Mouse (Mus musculus) ES-Bruce4 (cell line): ENCODE data around the gene Coro2a. TPM values are rescaled to one million over a fixed set of nuclear protein-coding genes. Genes with fewer than 3 reads are reported as not detected.

Experiments
- H3K27ac ChIP-seq: 2 replicates; pipeline ENCODE4 v1.5.1; 2012; ENCODE audit warnings: low read length, inconsistent platforms; ENCODE audit not compliant: insufficient read depth
- H3K27me3 ChIP-seq: 2 replicates; pipeline ENCODE4 v1.6.1; 2012; ENCODE audit warnings: mild to moderate bottlenecking, low read length, inconsistent platforms; ENCODE audit not compliant: control insufficient read depth, poor library complexity, insufficient read depth, severe bottlenecking
- H3K36me3 ChIP-seq: 2 replicates; pipeline ENCODE4 v1.6.1; 2012; ENCODE audit warnings: inconsistent platforms, mild to moderate bottlenecking, low read length, moderate library complexity; ENCODE audit not compliant: control insufficient read depth, poor library complexity, insufficient read depth, severe bottlenecking
- H3K4me1 ChIP-seq: one replicate; pipeline ENCODE4 v1.8.1; 2011; ENCODE audit warnings: low read length; ENCODE audit not compliant: control insufficient read depth, insufficient read depth
- H3K4me3 ChIP-seq: 2 replicates; pipeline ENCODE4 v1.5.1; 2011; ENCODE audit warnings: low read depth, mild to moderate bottlenecking, low read length
- H3K9ac ChIP-seq: 2 replicates; pipeline ENCODE4 v1.6.1; 2012; ENCODE audit warnings: low read depth, mild to moderate bottlenecking, inconsistent platforms; ENCODE audit not compliant: poor library complexity, severe bottlenecking
- H3K9me3 ChIP-seq: replicated peaks from 2 replicates; pipeline ENCODE4 v1.6.1; 2012; ENCODE audit warnings: mild to moderate bottlenecking, low read length, inconsistent platforms; ENCODE audit not compliant: control insufficient read depth, poor library complexity, insufficient read depth, severe bottlenecking
- CTCF ChIP-seq: IDR thresholded peaks from one replicate; pipeline ENCODE4 v1.8.1; 2011; ENCODE audit warnings: low read depth, low read length
- EP300 ChIP-seq: IDR thresholded peaks from 2 replicates; pipeline ENCODE4 v1.6.1; 2011; ENCODE audit warnings: low read depth, low read length; ENCODE audit not compliant: insufficient read depth
- POLR2A ChIP-seq: IDR thresholded peaks from one replicate; pipeline ENCODE4 v1.8.1; 2011; ENCODE audit warnings: low read length; ENCODE audit not compliant: insufficient read depth
- polyA plus RNA-seq: library from polyadenylated mRNA; stranded (reverse); fragments of >200 nt; gene quantifications from 2 replicates; pipeline ENCODE4 v1.2.4, GENCODE M21; 2011; ENCODE audit warnings: low read depth; ENCODE audit not compliant: missing spikeins, insufficient read depth, insufficient read length

The Coro2a gene
- polyA plus RNA-seq, 1 experiment: 13.1 TPM

- Histone ChIP-seq H3K36me3 (no peaks in the 10 kb centered on the region), H3K27ac (no peak overlapping the region), H3K4me1 (no peaks in the 10 kb centered on the region), H3K4me3 (no peak overlapping the region), H3K9ac (no peak overlapping the region), H3K27me3 (no peaks in the 10 kb centered on the region), H3K9me3 (no peaks in the 10 kb centered on the region)
- no peak for TF ChIP-seq CTCF
- TF ChIP-seq POLR2A: no peak
- TF ChIP-seq EP300: no peak
Observed at GRCm38 (mm10) chr4:46591833-46592520, 10.0 kb downstream of the Coro2a start.

- Histone ChIP-seq H3K4me3 (no peak overlapping the region), H3K4me1 (no peaks in the 10 kb centered on the region), H3K36me3 (no peaks in the 10 kb centered on the region), H3K27me3 (no peaks in the 10 kb centered on the region), H3K9ac (no peak overlapping the region), H3K9me3 (no peaks in the 10 kb centered on the region), H3K27ac (no peak overlapping the region)
- TF ChIP-seq EP300: no peak
- TF ChIP-seq CTCF: no peak
- no peak for TF ChIP-seq POLR2A
Observed at GRCm38 (mm10) chr4:46590810-46591209, 11.2 kb downstream of the Coro2a start.

GRCm38 (mm10) chr4:46589946-46590684 is 11.9 kb downstream of the Coro2a start:
- no peak for TF ChIP-seq EP300
- no peak for TF ChIP-seq POLR2A
- no peak for TF ChIP-seq CTCF
- Histone ChIP-seq H3K27ac (no peak overlapping the region), H3K9ac (no peak overlapping the region), H3K9me3 (no peaks in the 10 kb centered on the region), H3K27me3 (no peaks in the 10 kb centered on the region), H3K4me3 (no peak overlapping the region), H3K4me1 (no peaks in the 10 kb centered on the region), H3K36me3 (no peaks in the 10 kb centered on the region)

GRCm38 (mm10) chr4:46589151-46589550 is 12.9 kb downstream of the Coro2a start:
- no peak overlapping the region for H3K27ac ChIP-seq
- no peak overlapping the region for H3K4me3 ChIP-seq
- TF ChIP-seq EP300 (no peak), CTCF (no peak), POLR2A (no peak)
- H3K36me3 ChIP-seq: no peaks in the 10 kb centered on the region
- H3K4me1 ChIP-seq: no peaks in the 10 kb centered on the region
- no peak overlapping the region for H3K9ac ChIP-seq
- no peaks in the 10 kb centered on the region for H3K9me3 ChIP-seq
- no peaks in the 10 kb centered on the region for H3K27me3 ChIP-seq

GRCm38 (mm10) chr4:46586473-46586872 is 15.5 kb downstream of the Coro2a start:
- Histone ChIP-seq H3K4me1 (no peaks in the 10 kb centered on the region), H3K9me3 (no peaks in the 10 kb centered on the region), H3K27ac (no peak overlapping the region), H3K4me3 (no peak overlapping the region), H3K9ac (no peak overlapping the region), H3K36me3 (no peaks in the 10 kb centered on the region), H3K27me3 (no peaks in the 10 kb centered on the region)
- TF ChIP-seq CTCF (no peak), EP300 (no peak), POLR2A (no peak)

- H3K9me3 ChIP-seq: no peaks in the 10 kb centered on the region
- H3K4me1 ChIP-seq: no peaks in the 10 kb centered on the region
- TF ChIP-seq POLR2A (no peak), CTCF (no peak), EP300 (no peak)
- H3K27ac ChIP-seq: no peak overlapping the region
- H3K36me3 ChIP-seq: no peaks in the 10 kb centered on the region
- no peak overlapping the region for H3K4me3 ChIP-seq
- no peaks in the 10 kb centered on the region for H3K27me3 ChIP-seq
- H3K9ac ChIP-seq: no peak overlapping the region
Observed at GRCm38 (mm10) chr4:46585811-46586190, 16.2 kb downstream of the Coro2a start.
